Mouse (Mus musculus): ENCODE measurements around the gene Farp2. TPM values are rescaled to one million over a fixed set of nuclear protein-coding genes. Genes with fewer than 3 reads are reported as not detected.

Gene Farp2
- polyA plus RNA-seq, 1 experiment from 2014 or later = 3.8 TPM

- H3K4me3 ChIP-seq (ENCODE audit: low read depth, low read length) = no peak overlapping the region
- no peaks in the 10 kb centered on the region for H3K27me3 ChIP-seq (ENCODE audit: control insufficient read depth, insufficient read depth, low read depth, low read length)
- H3K4me1 ChIP-seq (ENCODE audit: control insufficient read depth, insufficient read depth, low read length) = no peaks in the 10 kb centered on the region
- 86% methylated on average over 3 of the region's 3 CpGs for WGBS
- H3K9ac ChIP-seq (ENCODE audit: low read depth, low read length) = no peak overlapping the region
- no peaks in the 10 kb centered on the region for H3K36me3 ChIP-seq (ENCODE audit: control insufficient read depth, insufficient read depth, low read length)
- no peak overlapping the region for H3K4me2 ChIP-seq (ENCODE audit: low read length)
- ATAC-seq = no peak
- H3K27ac ChIP-seq (ENCODE audit: low read length) = no peak overlapping the region
- no peaks in the 10 kb centered on the region for H3K9me3 ChIP-seq (replicated peaks; ENCODE audit: control insufficient read depth, low read length, poor library complexity, severe bottlenecking)
Measured at GRCm38 (mm10) chr1:93577066-93577465, 65.2 kb downstream of the Farp2 start.

GRCm38 (mm10) chr1:93577861-93578260, 66.0 kb downstream of the Farp2 start:
- no peak for ATAC-seq
- Histone ChIP-seq H3K27ac (ENCODE audit: low read length) (no peak overlapping the region), H3K27me3 (ENCODE audit: control insufficient read depth, insufficient read depth, low read depth, low read length) (no peaks in the 10 kb centered on the region), H3K4me2 (ENCODE audit: low read length) (no peak overlapping the region), H3K9me3 (replicated peaks; ENCODE audit: control insufficient read depth, low read length, poor library complexity, severe bottlenecking) (no peaks in the 10 kb centered on the region), H3K9ac (ENCODE audit: low read depth, low read length) (no peak overlapping the region), H3K4me1 (ENCODE audit: control insufficient read depth, insufficient read depth, low read length) (no peaks in the 10 kb centered on the region), H3K36me3 (ENCODE audit: control insufficient read depth, insufficient read depth, low read length) (no peaks in the 10 kb centered on the region), H3K4me3 (ENCODE audit: low read depth, low read length) (no peak overlapping the region)
- 85% methylated on average over 4 of the region's 4 CpGs for WGBS

- 94% methylated on average over 7 of the region's 7 CpGs for WGBS
- no peak overlapping the region for H3K4me3 ChIP-seq (ENCODE audit: low read depth, low read length)
- no peak for ATAC-seq
- no peaks in the 10 kb centered on the region; the same call in 1 of the 2 replicates for H3K9me3 ChIP-seq (replicated peaks; ENCODE audit: control insufficient read depth, low read length, poor library complexity, severe bottlenecking)
- H3K27ac ChIP-seq (ENCODE audit: low read length) = no peak overlapping the region
- H3K4me1 ChIP-seq (ENCODE audit: control insufficient read depth, insufficient read depth, low read length) = no peaks in the 10 kb centered on the region
- no peak overlapping the region for H3K4me2 ChIP-seq (ENCODE audit: low read length)
- no peaks in the 10 kb centered on the region for H3K27me3 ChIP-seq (ENCODE audit: control insufficient read depth, insufficient read depth, low read depth, low read length)
- H3K36me3 ChIP-seq (ENCODE audit: control insufficient read depth, insufficient read depth, low read length) = no peaks in the 10 kb centered on the region
- H3K9ac ChIP-seq (ENCODE audit: low read depth, low read length) = no peak overlapping the region
Measured at GRCm38 (mm10) chr1:93581545-93581944, 69.7 kb downstream of the Farp2 start.

GRCm38 (mm10) chr1:93588346-93588745, 76.5 kb downstream of the Farp2 start:
- Histone ChIP-seq H3K4me1 (ENCODE audit: control insufficient read depth, insufficient read depth, low read length) (no peaks in the 10 kb centered on the region), H3K9ac (ENCODE audit: low read depth, low read length) (no peak overlapping the region), H3K36me3 (ENCODE audit: control insufficient read depth, insufficient read depth, low read length) (0 out of 2 replicates have a peak, but pooled peaks cover 3% of the 10 kb centered on the region), H3K9me3 (replicated peaks; ENCODE audit: control insufficient read depth, low read length, poor library complexity, severe bottlenecking) (no peaks in the 10 kb centered on the region; the same call in 1 of the 2 replicates), H3K27me3 (ENCODE audit: control insufficient read depth, insufficient read depth, low read depth, low read length) (no peaks in the 10 kb centered on the region), H3K27ac (ENCODE audit: low read length) (no peak overlapping the region), H3K4me2 (ENCODE audit: low read length) (no peak overlapping the region), H3K4me3 (ENCODE audit: low read depth, low read length) (no peak overlapping the region)
- 72% methylated on average over 3 of the region's 3 CpGs for WGBS
- no peak for ATAC-seq

- Histone ChIP-seq H3K36me3 (ENCODE audit: control insufficient read depth, insufficient read depth, low read length) (no peaks in the 10 kb centered on the region), H3K4me1 (ENCODE audit: control insufficient read depth, insufficient read depth, low read length) (no peaks in the 10 kb centered on the region), H3K9ac (ENCODE audit: low read depth, low read length) (no peak overlapping the region), H3K27ac (ENCODE audit: low read length) (no peak overlapping the region), H3K9me3 (replicated peaks; ENCODE audit: control insufficient read depth, low read length, poor library complexity, severe bottlenecking) (no peaks in the 10 kb centered on the region), H3K4me3 (ENCODE audit: low read depth, low read length) (no peak overlapping the region), H3K4me2 (ENCODE audit: low read length) (no peak overlapping the region), H3K27me3 (ENCODE audit: control insufficient read depth, insufficient read depth, low read depth, low read length) (no peaks in the 10 kb centered on the region)
- ATAC-seq = no peak
Measured at GRCm38 (mm10) chr1:93593960-93594359, 82.1 kb downstream of the Farp2 start.

GRCm38 (mm10) chr1:93595916-93596315, 84.0 kb downstream of the Farp2 start:
- H3K27ac ChIP-seq (ENCODE audit: low read length) = no peak overlapping the region
- H3K9me3 ChIP-seq (replicated peaks; ENCODE audit: control insufficient read depth, low read length, poor library complexity, severe bottlenecking) = no peaks in the 10 kb centered on the region
- no peak overlapping the region for H3K4me2 ChIP-seq (ENCODE audit: low read length)
- ATAC-seq = no peak
- WGBS = 73% methylated on average over 6 of the region's 6 CpGs
- H3K36me3 ChIP-seq (ENCODE audit: control insufficient read depth, insufficient read depth, low read length) = no peaks in the 10 kb centered on the region
- H3K4me1 ChIP-seq (ENCODE audit: control insufficient read depth, insufficient read depth, low read length) = no peaks in the 10 kb centered on the region
- H3K27me3 ChIP-seq (ENCODE audit: control insufficient read depth, insufficient read depth, low read depth, low read length) = no peaks in the 10 kb centered on the region
- H3K4me3 ChIP-seq (ENCODE audit: low read depth, low read length) = no peak overlapping the region
- H3K9ac ChIP-seq (ENCODE audit: low read depth, low read length) = no peak overlapping the region

GRCm38 (mm10) chr1:93602911-93603310, 91.0 kb downstream of the Farp2 start:
- no peak for ATAC-seq
- no peak overlapping the region for H3K4me3 ChIP-seq (ENCODE audit: low read depth, low read length)
- no peaks in the 10 kb centered on the region for H3K36me3 ChIP-seq (ENCODE audit: control insufficient read depth, insufficient read depth, low read length)
- WGBS = 79% methylated on average over 4 of the region's 4 CpGs
- H3K9ac ChIP-seq (ENCODE audit: low read depth, low read length) = no peak overlapping the region
- H3K4me1 ChIP-seq (ENCODE audit: control insufficient read depth, insufficient read depth, low read length) = no peaks in the 10 kb centered on the region
- H3K9me3 ChIP-seq (replicated peaks; ENCODE audit: control insufficient read depth, low read length, poor library complexity, severe bottlenecking) = no peaks in the 10 kb centered on the region
- no peaks in the 10 kb centered on the region for H3K27me3 ChIP-seq (ENCODE audit: control insufficient read depth, insufficient read depth, low read depth, low read length)
- H3K27ac ChIP-seq (ENCODE audit: low read length) = no peak overlapping the region
- no peak overlapping the region for H3K4me2 ChIP-seq (ENCODE audit: low read length)

GRCm38 (mm10) chr1:93603921-93604320, 92.0 kb downstream of the Farp2 start:
- H3K36me3 ChIP-seq (ENCODE audit: control insufficient read depth, insufficient read depth, low read length) = no peaks in the 10 kb centered on the region
- no peak overlapping the region for H3K27ac ChIP-seq (ENCODE audit: low read length)
- no peaks in the 10 kb centered on the region for H3K27me3 ChIP-seq (ENCODE audit: control insufficient read depth, insufficient read depth, low read depth, low read length)
- no peak overlapping the region for H3K4me2 ChIP-seq (ENCODE audit: low read length)
- 94% methylated on average over 12 of the region's 12 CpGs for WGBS
- no peaks in the 10 kb centered on the region for H3K4me1 ChIP-seq (ENCODE audit: control insufficient read depth, insufficient read depth, low read length)
- H3K9me3 ChIP-seq (replicated peaks; ENCODE audit: control insufficient read depth, low read length, poor library complexity, severe bottlenecking) = no peaks in the 10 kb centered on the region
- H3K9ac ChIP-seq (ENCODE audit: low read depth, low read length) = no peak overlapping the region
- no peak for ATAC-seq
- H3K4me3 ChIP-seq (ENCODE audit: low read depth, low read length) = no peak overlapping the region

- H3K9ac ChIP-seq (ENCODE audit: low read depth, low read length) = no peak overlapping the region
- H3K27ac ChIP-seq (ENCODE audit: low read length) = no peak overlapping the region
- no peak overlapping the region for H3K4me3 ChIP-seq (ENCODE audit: low read depth, low read length)
- H3K27me3 ChIP-seq (ENCODE audit: control insufficient read depth, insufficient read depth, low read depth, low read length) = no peaks in the 10 kb centered on the region
- H3K36me3 ChIP-seq (ENCODE audit: control insufficient read depth, insufficient read depth, low read length) = no peaks in the 10 kb centered on the region
- WGBS = 86% methylated on average over 14 of the region's 14 CpGs
- no peak overlapping the region for H3K4me2 ChIP-seq (ENCODE audit: low read length)
- H3K9me3 ChIP-seq (replicated peaks; ENCODE audit: control insufficient read depth, low read length, poor library complexity, severe bottlenecking) = no peaks in the 10 kb centered on the region
- ATAC-seq = no peak
- no peaks in the 10 kb centered on the region for H3K4me1 ChIP-seq (ENCODE audit: control insufficient read depth, insufficient read depth, low read length)
Measured at GRCm38 (mm10) chr1:93607090-93608083, 95.5 kb downstream of the Farp2 start.

Measured in midbrain, embryonic 16.5 days (tissue).